Mouse (Mus musculus) small intestine, adult 2 months (tissue): ENCODE measurements around the gene Emilin1.

Source experiments
- CTCF ChIP-seq: fragments of 200-500 bp; IDR thresholded peaks from 2 replicates; pipeline ENCODE4 v1.5.1; 2012; ENCODE audit warnings: low read depth, mild to moderate bottlenecking, control low read depth, inconsistent platforms, low read length, moderate library complexity, mixed read lengths; ENCODE audit not compliant: insufficient replicate concordance, insufficient read length; ENCODE audit errors: extremely low read depth
- POLR2A ChIP-seq: fragments of 200-500 bp; IDR thresholded peaks from 2 replicates; pipeline ENCODE4 v1.6.1; 2012; ENCODE audit warnings: low read depth, mild to moderate bottlenecking, control low read depth, inconsistent platforms, low read length, moderate library complexity

GRCm38 (mm10) chr5:30915456-30915855 lies 2.3 kb downstream of the Emilin1 start:
- no peak for TF ChIP-seq POLR2A
- TF ChIP-seq CTCF: no peak
